Mouse (Mus musculus) embryonic facial prominence, embryonic 10.5 days (tissue): Measurements from ENCODE around the gene Tgfb1. TPM values are rescaled to one million over a fixed set of nuclear protein-coding genes. Genes with fewer than 3 reads are reported as not detected.
A peak's percentile ranks its signal among the peaks of the same experiment; 100 is the strongest.

ENCODE experiments used
- DNase-seq: peaks from one replicate; pipeline ENCODE4 v3.0.0-alpha.2; 2017; ENCODE audit warnings: low spot score
- H3K27ac ChIP-seq: fragments of 300-500 bp; sonication (generic); replicated peaks from 2 replicates; pipeline ENCODE4 v1.5.1; 2016; ENCODE audit warnings: mild to moderate bottlenecking
- H3K27me3 ChIP-seq: fragments of 300-500 bp; sonication (generic); replicated peaks from 2 replicates; pipeline ENCODE4 v1.6.1; 2016; ENCODE audit warnings: low read depth, mild to moderate bottlenecking; ENCODE audit not compliant: poor library complexity, severe bottlenecking
- H3K36me3 ChIP-seq: fragments of 300-500 bp; sonication (generic); replicated peaks from 2 replicates; pipeline ENCODE4 v1.6.1; 2016; ENCODE audit warnings: mild to moderate bottlenecking, moderate library complexity
- H3K4me1 ChIP-seq: fragments of 300-500 bp; sonication (generic); 2 replicates; pipeline ENCODE4 v1.6.1; 2016
- H3K4me3 ChIP-seq: fragments of 300-500 bp; sonication (generic); 2 replicates; pipeline ENCODE4 v1.5.1; 2016; ENCODE audit warnings: mild to moderate bottlenecking, moderate library complexity
- H3K9me3 ChIP-seq: fragments of 300-500 bp; sonication (generic); 2 replicates; pipeline ENCODE4 v1.6.1; 2016; ENCODE audit warnings: mild to moderate bottlenecking
- WGBS: fragments of 180-500 bp; shearing (Covaris S2); methylation state at CpG from one replicate; pipeline ENCODE4 v1.1.7; 2016; 5-methylcytosine and 5-hydroxymethylcytosine counted together
- polyA plus RNA-seq: library from polyadenylated mRNA; unstranded; fragments of >200 nt; fragmentation: Nextera tagmentation; extraction: Ambion mirVana; gene quantifications from 2 replicates; pipeline ENCODE4 v1.2.1, GENCODE M21; 2016

Tgfb1 gene
- polyA plus RNA-seq, 1 experiment from 2014 or later = 1.5 TPM

DNA sequence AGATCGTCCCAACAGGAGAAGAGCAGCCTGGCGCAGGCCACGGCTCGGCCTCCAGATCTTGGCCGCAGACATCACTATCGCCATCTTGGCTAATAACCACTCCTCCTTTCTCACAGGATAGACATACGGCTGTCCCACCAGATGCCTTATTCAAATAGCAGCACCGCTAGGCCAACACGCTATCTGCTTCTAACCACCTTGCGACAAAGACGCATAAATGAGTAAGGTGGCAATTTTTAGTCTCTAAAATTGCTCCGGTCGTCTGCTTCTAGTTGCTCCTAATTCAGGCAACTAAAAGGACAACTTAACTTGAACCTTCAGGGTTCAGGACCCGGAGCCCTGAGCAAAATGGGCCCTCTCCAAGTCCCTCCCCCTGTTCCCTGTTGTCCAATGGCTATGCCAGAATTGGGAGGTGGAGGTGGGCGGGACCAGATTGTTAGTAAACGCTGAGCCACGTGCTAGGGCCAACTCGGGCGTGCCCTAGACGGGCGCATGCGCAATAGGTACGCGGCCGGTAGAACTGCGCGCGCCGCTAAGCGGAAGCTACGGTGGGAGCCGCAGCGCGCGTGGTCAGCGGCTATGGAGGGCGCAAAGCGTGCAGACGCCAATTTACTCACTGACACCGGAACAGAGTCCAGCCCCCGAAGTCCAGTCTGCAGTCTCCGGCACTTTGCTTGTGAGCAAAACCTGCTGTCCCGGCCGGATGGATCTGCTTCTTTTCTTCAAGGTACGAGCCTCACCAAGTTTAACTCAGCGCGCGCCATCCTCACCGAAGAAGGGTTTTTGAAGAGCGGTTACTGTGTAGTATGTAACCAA lies 27.9 kb upstream of the Tgfb1 start, which contains the start of the genes Bckdha and Exosc5:
Gene Bckdha (minus strand): TSS at position 325 of the 816 bp plus-strand sequence.
Gene Exosc5 (plus strand): TSS at position 508 of the 816 bp plus-strand sequence.
- Histone ChIP-seq H3K27ac (peak within 1 kb of the TSS; percentile 93), H3K27me3 (no peaks in the 10 kb centered on the region), H3K4me1 (peaks cover 24% of the 10 kb centered on the region), H3K4me3 (peak within 1 kb of the TSS; percentile 77), H3K9me3 (no peaks in the 10 kb centered on the region), H3K36me3 (peaks cover 27% of the 10 kb centered on the region)
- under 1% methylated on average over 50 of the region's 50 CpGs for WGBS
- peak; percentile 99 for DNase-seq

DNA sequence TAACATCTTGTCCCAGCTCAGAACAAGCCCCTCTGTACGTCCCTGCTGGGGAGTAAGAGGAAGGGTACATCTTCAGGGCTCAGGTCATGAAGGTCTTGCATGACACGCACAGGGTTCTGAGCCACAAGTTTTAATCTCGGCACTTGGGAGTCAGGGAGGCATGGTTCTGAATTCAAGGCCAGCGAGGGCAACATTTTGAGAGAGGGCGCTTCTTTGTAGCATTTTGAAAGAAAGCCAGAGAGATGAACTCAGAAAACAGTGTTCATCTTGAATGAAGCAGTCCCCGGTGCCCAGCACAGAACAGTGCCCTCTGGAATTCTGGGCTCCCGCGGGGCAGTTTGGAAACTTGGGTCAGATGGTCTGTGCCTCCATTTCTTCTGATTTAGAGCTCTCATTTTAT lies 20.4 kb upstream of the Tgfb1 start:
- DNase-seq = no peak
- Histone ChIP-seq H3K4me1 (no peaks in the 10 kb centered on the region), H3K9me3 (no peaks in the 10 kb centered on the region), H3K36me3 (peaks cover 81% of the 10 kb centered on the region), H3K27me3 (no peaks in the 10 kb centered on the region), H3K27ac (no peak overlapping the region), H3K4me3 (no peak overlapping the region)
- 94% methylated on average over 8 of the region's 8 CpGs for WGBS

DNA sequence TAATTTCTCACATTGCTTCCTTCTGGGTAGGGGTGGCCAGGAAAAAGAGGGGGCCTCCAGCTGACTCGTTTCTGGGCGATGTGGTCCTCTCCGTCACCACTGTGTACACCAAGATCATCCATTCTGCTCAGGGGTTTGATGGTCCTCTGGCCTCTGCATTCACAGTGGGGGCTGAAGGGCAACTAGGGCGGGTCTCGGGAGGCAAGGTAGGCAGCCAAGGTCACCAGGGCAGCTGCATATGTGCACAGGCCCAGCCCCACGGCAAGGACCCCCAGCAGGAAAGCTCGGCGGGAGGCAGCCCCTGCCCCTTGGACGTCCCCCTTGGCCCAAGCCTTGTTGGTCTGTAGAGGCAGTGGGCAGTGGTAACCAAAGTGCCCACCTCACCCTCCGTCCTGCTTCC lies 17.6 kb upstream of the Tgfb1 start:
- no peaks in the 10 kb centered on the region for H3K4me1 ChIP-seq
- H3K4me3 ChIP-seq = no peak overlapping the region
- peaks cover 56% of the 10 kb centered on the region for H3K36me3 ChIP-seq
- H3K27ac ChIP-seq = no peak overlapping the region
- H3K9me3 ChIP-seq = peaks cover 2% of the 10 kb centered on the region; the same call in 1 of the 2 replicates
- DNase-seq = no peak
- 86% methylated on average over 10 of the region's 10 CpGs for WGBS
- peaks cover 13% of the 10 kb centered on the region for H3K27me3 ChIP-seq

DNA sequence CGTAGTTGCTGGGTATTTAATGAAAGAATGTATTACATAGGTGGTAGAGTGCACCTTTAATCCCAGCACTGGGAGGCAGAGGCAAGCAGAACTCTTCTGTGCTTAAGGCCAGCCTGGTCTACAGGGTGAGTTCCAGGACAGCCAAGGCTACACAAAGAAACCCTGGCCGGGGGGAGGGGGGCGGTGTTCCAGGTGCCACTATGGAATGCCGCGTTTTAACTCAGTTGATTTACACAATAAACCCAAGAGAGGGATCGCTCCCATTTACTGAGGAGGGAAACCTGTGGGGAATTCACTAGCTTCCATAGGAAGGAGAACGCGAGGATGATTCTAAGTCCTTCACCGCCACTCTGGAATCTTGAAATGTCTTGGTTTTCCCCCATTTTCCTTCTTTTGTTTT lies 17.2 kb upstream of the Tgfb1 start:
- Histone ChIP-seq H3K36me3 (peaks cover 51% of the 10 kb centered on the region), H3K4me3 (no peak overlapping the region), H3K9me3 (peaks cover 2% of the 10 kb centered on the region; the same call in 1 of the 2 replicates), H3K27me3 (peaks cover 18% of the 10 kb centered on the region), H3K27ac (no peak overlapping the region), H3K4me1 (peaks cover 3% of the 10 kb centered on the region)
- DNase-seq = no peak
- 80% methylated on average over 9 of the region's 9 CpGs for WGBS

DNA sequence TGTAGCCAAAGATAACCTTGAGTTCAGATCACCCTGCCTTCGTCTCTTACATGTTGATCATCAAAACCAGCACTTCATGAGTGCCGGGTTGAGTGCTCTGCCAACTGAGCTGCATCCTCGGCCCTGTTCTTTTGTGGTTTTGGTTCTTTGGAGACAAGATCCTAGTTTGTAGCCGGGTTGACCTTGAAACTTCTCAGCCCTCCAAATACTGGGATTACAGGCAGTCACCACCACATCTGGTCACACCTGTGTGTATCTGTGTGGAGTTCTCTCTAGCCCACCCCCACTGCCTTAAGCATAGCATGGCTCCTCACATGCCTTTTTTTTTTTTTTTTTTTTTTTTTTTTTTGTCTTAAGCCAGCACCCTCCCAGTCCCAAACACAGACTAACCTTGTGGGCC lies 16.7 kb upstream of the Tgfb1 start:
- Histone ChIP-seq H3K4me1 (peaks cover 8% of the 10 kb centered on the region), H3K4me3 (no peak overlapping the region), H3K36me3 (peaks cover 46% of the 10 kb centered on the region), H3K27ac (no peak overlapping the region), H3K27me3 (peaks cover 23% of the 10 kb centered on the region), H3K9me3 (peaks cover 2% of the 10 kb centered on the region; the same call in 1 of the 2 replicates)
- WGBS = 93% methylated on average over 4 of the region's 4 CpGs
- no peak for DNase-seq

DNA sequence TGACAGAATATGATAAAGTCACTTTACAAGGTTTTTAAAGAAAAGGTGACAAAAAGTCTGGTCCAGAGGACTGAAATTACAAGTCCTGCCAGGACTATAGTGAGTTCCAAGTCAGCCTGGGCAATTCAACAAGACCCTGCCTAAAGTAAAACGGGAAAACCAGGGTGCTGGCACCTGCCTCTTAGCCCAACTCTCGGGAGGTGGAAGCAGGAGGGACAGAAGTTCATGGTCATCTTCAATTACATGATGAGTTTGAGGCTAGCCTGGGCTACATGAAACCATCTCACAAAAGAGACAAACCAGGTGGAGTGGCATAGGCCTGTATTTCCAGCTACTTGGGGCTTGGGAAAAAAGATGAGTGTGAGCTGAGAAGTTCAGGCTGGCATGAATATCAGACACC lies 15.1 kb upstream of the Tgfb1 start:
- 82% methylated on average over 2 of the region's 2 CpGs for WGBS
- Histone ChIP-seq H3K27ac (no peak overlapping the region), H3K4me1 (peaks cover 8% of the 10 kb centered on the region), H3K36me3 (peaks cover 31% of the 10 kb centered on the region), H3K4me3 (no peak overlapping the region), H3K9me3 (peaks cover 2% of the 10 kb centered on the region; the same call in 1 of the 2 replicates), H3K27me3 (peaks cover 38% of the 10 kb centered on the region)
- DNase-seq = no peak

DNA sequence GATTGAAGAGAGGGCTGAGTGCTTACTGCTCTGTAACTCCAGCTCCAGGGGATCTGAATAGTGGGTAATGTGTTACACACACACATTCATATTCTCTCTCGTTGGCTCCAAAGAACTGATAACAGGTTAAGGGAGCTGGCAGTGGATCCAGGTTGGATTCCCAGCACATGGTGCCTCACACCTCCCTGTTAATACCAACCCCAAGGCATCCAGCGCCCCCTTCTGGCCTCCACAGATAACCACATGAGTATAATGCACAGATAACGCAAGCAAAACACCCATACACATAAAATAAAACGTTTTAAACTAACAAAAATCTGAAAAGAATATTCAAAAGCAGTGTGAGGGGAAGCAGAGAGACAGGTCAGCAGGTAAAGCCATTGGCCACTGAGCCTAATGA lies 14.4 kb upstream of the Tgfb1 start:
- Histone ChIP-seq H3K4me3 (no peak overlapping the region), H3K27me3 (peaks cover 42% of the 10 kb centered on the region), H3K36me3 (peaks cover 23% of the 10 kb centered on the region), H3K27ac (no peak overlapping the region), H3K4me1 (peaks cover 8% of the 10 kb centered on the region), H3K9me3 (peaks cover 2% of the 10 kb centered on the region; the same call in 1 of the 2 replicates)
- 54% methylated on average over 4 of the region's 4 CpGs for WGBS
- DNase-seq = no peak

DNA sequence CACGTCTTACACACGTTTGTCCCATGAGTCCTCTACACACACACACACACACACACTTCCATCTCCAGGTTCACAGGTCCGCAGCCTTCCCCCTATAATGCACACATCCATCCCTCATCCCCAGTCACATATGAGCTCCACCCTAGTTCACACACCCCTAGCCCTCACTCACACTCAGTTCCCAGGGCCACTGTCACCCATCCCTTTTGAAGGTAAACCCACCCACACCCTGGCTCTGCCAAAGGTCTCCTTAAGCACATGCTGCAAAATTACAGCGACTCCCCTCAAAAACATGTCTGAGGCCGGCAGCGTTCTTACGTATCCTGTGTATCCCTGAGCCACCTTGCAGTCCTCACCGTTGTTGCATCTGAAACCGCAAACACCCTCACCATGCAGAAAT lies 12.5 kb upstream of the Tgfb1 start:
- Histone ChIP-seq H3K27me3 (peaks cover 56% of the 10 kb centered on the region), H3K9me3 (peaks cover 2% of the 10 kb centered on the region; the same call in 1 of the 2 replicates), H3K4me3 (peak overlapping the region; percentile 52; the same call in 1 of the 2 replicates), H3K27ac (no peak overlapping the region), H3K36me3 (peaks cover 4% of the 10 kb centered on the region), H3K4me1 (peaks cover 8% of the 10 kb centered on the region)
- 31% methylated on average over 9 of the region's 9 CpGs for WGBS
- no peak for DNase-seq

DNA sequence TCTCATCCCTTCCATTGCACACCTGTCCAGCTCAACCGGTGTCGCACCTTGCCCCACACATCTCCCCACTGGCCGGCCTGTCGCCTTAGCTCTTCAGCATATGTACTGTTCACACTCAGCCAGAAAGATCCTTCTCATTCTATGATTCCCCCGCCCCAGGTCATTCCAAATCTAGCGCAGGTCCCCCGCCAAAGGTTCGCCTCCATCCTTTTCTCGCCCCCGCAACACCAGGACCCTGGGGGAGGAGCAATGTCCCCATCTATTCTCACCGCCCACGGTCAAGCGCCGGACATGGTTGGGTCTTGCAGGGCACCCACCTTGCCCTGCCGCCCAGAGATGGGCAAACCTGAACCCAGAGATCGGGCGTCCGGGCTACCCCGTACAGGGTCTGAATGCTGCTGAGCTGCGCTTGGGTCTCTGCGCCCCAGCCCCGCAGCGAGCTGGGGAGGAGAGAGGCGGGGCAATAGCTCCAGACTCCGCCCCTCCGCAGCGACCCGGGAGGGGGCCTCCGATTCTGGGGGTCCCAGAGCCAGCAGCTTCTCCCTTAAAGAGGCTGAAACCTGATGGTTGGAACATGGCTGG lies 12.0 kb upstream of the Tgfb1 start, which contains the start of gene Tmem91:
Gene Tmem91 (minus strand): TSS at position 448 of the 582 bp plus-strand sequence.
- peak; percentile 21 for DNase-seq
- Histone ChIP-seq H3K27ac (no peak within 1 kb of the TSS), H3K9me3 (peaks cover 2% of the 10 kb centered on the region; the same call in 1 of the 2 replicates), H3K4me1 (peaks cover 8% of the 10 kb centered on the region), H3K4me3 (peak within 1 kb of the TSS; percentile 52), H3K27me3 (peaks cover 61% of the 10 kb centered on the region), H3K36me3 (no peaks in the 10 kb centered on the region)
- WGBS = 3% methylated on average over 29 of the region's 29 CpGs

DNA sequence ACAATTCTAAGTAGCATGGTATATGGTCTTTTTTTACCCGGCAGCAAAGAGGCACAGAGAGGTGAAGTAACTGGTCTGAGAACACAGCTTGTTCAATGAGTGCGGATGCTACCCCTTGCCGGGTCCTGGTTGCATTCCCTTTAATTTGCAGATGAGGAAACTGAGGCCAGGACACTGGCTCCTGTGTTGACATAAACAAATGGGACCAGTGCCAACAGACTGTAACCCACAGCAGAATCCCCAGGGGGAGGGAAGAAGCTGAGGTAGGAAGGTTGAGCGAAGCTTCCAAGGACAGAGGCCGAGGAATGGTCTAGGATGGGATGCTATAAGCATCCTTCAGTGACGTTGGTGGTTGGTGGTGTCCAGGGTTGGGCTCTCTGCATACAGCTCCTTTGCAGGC lies 11.4 kb upstream of the Tgfb1 start:
- no peak overlapping the region for H3K27ac ChIP-seq
- H3K36me3 ChIP-seq = no peaks in the 10 kb centered on the region
- peaks cover 14% of the 10 kb centered on the region for H3K4me1 ChIP-seq
- H3K4me3 ChIP-seq = peak overlapping the region; percentile 52
- peaks cover 2% of the 10 kb centered on the region; the same call in 1 of the 2 replicates for H3K9me3 ChIP-seq
- 43% methylated on average over 6 of the region's 6 CpGs for WGBS
- no peak for DNase-seq
- H3K27me3 ChIP-seq = peaks cover 61% of the 10 kb centered on the region

DNA sequence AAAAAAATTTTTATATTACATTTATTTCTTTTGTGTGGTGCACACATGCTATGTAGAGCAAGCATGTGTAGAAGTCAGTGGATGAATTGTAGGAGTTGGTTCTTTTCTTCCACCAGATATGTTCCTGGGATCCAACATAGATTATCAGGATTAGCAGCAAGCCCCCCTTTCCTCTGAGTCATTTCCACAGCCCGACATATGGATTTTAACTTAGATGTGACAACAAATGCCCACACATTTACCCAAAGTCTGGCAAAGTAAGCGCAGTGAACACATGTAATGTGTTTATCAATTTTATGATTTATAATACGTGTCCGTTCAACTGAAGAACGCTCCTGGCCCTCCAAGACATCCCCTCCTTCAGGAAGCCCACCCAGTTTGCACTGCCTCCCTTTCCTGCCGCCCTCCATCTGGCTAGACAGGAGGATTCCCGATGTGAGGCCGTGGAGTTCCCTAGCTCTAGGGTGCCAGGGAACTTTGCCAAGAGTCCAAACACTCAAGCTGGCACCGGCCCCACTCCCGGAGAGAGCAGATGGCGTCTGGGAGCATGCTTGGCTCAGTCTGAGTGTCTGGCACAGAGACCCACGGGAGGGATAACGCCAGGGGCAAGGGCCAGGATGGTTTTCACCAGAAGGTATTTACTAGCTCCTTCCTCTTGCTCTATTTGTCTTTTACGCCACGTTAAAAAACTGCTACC lies 10.6 kb upstream of the Tgfb1 start:
- H3K9me3 ChIP-seq = peaks cover 2% of the 10 kb centered on the region; the same call in 1 of the 2 replicates
- 82% methylated on average over 15 of the region's 15 CpGs for WGBS
- peaks cover 61% of the 10 kb centered on the region for H3K27me3 ChIP-seq
- H3K4me3 ChIP-seq = no peak overlapping the region
- no peak for DNase-seq
- no peak overlapping the region for H3K27ac ChIP-seq
- peaks cover 18% of the 10 kb centered on the region for H3K4me1 ChIP-seq
- H3K36me3 ChIP-seq = no peaks in the 10 kb centered on the region

DNA sequence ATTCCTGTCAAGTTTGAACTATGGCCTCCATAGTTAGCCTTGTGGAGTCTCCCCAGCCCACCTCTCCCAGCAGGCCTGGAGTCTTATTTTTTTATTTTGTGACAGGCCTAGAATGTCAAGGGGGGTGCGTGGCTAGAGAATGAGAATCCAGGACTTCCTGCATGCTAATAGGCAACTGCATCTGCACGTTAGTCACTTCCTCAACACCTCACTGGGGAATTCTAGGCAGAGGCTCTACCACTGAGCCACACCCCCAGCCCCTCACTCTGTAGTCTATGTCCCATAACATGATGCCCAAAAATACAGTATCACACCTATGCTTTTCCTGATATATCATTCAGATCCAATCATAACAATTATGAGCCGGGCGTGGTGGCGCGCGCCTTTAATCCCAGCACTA lies 9.8 kb upstream of the Tgfb1 start:
- 89% methylated on average over 7 of the region's 7 CpGs for WGBS
- no peaks in the 10 kb centered on the region for H3K36me3 ChIP-seq
- peaks cover 2% of the 10 kb centered on the region; the same call in 1 of the 2 replicates for H3K9me3 ChIP-seq
- no peak overlapping the region for H3K27ac ChIP-seq
- peaks cover 25% of the 10 kb centered on the region for H3K4me1 ChIP-seq
- peaks cover 61% of the 10 kb centered on the region for H3K27me3 ChIP-seq
- H3K4me3 ChIP-seq = no peak overlapping the region
- no peak for DNase-seq
